Mouse (Mus musculus) embryo, embryonic 9.5 days (tissue): Measurements from ENCODE around the gene Myom1.

Experiments
- DNase-seq: peaks from one replicate; pipeline ENCODE4 v3.0.0-alpha.2; 2017; ENCODE audit errors: extremely low spot score

The Myom1 gene

DNA sequence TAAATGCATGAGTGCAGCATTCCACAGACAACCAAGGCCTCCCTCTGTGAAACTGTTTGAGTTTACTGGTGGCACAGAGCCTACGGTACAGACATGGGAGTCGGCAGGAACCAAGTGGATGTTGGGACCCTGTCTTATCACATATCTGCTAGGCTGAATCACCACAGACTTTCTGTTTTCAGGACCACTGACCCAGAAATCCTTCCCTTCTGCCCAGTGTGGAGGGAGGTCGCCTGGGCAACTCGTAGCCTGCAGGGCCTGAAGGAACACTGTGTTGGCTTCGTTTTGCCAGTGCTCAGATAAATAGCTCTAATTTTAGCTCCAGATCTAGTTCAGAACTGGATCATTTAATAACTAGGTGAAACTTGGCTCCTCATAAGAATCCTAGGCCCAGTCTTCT is 12.5 kb downstream of the Myom1 start:
- no peak for DNase-seq

- no peak for DNase-seq
Measured at GRCm38 (mm10) chr17:71017457-71017998, 15.1 kb downstream of the Myom1 start.

- DNase-seq, result no peak
Measured at GRCm38 (mm10) chr17:71018151-71018550, 15.7 kb downstream of the Myom1 start.

- DNase-seq, result no peak
Measured at GRCm38 (mm10) chr17:71018616-71019308, 16.3 kb downstream of the Myom1 start.

DNA sequence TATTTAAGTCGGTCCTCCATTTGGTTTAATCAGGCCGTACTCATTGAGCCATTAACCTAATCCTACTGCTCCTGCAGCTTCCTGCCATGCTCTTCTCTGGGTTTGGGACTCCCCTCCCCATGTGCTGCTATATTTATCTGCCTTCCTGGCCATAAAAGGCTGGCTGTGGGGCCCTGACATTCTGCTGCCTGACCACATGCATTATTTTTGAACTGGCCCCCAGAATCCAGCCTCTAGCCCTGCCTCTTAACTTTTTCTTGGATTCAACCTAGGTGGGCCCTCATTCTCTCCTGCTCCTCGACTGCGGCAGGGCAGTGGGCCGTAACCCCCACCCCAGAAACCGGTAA is 16.8 kb downstream of the Myom1 start:
- DNase-seq, result no peak

GRCm38 (mm10) chr17:71019860-71020259 is 17.4 kb downstream of the Myom1 start:
- no peak for DNase-seq

DNA sequence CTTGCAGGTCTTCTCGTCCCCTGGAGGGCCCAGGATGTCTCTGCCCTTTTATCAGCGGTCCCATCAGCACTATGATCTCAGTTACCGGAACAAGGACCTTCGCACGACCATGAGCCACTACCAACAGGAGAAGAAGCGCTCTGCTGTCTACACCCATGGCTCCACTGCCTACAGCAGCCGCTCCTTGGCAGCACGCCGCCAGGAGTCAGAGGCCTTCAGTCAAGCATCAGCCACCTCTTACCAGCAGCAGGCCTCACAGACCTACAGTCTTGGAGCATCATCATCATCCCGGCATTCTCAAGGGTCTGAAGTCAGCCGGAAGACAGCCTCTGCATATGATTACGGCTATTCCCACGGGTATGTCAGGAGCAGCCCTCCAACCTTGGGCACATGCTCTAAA is 20.4 kb downstream of the Myom1 start:
- DNase-seq, result no peak

- DNase-seq, result no peak
Measured at GRCm38 (mm10) chr17:71024071-71024470, 21.6 kb downstream of the Myom1 start.

DNA sequence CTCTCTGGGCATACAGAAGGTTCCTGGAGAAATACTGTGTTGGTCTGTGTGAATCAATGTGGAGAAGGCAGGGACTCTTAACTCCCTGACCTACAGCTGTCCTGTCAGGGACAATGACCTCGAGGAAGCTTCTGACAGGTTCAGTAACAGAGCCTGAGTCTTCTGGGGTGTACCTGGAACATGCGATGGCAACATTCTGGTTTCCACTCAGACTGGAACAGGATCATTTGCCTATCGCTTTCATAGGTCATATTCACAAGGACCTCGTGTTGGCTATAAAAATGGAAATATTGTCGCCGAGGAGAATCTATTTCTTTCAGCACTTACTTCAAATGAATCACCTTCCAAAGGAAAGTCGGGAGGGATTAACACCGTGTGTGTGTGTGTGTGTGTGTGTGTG is 23.5 kb downstream of the Myom1 start:
- DNase-seq, result no peak

DNA sequence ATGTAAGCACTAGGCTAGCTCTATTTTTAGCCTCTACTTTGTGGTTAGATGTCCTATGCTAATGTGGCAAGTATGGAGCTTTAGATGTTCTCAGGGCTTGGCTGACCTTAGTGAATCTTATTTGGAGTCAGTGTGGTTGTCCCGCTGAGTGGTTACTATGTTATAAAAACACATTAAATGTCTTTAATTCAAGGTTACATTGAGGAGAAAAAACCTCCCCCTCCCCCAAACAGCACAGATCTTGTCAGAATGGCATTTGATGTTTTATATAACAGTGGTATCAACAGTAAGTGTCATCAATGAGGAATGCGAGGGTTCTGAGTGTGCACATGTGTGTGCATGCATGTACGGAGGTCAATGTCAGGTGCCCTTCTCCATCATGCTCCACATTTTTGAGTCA is 24.8 kb downstream of the Myom1 start:
- no peak for DNase-seq

- DNase-seq, result no peak
Measured at GRCm38 (mm10) chr17:71032719-71033118, 30.3 kb downstream of the Myom1 start.

DNA sequence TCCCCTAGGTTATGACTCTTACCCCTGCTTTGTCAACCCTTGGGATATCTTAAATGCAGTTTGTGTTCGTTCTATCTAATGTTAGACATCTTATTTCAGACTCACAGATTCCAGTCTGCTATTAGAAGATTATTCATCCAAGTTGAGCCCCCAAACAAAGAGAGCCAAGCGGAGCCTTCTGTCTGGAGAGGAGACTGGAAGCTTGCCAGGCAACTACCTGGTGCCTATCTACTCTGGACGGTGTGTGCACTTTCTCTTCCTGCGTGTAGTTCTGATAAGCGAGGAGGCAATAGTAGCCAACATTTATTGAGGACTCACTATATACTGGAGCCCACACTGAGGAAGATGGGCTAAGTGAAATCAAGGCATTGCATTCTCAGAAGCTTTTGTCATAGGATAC is 32.0 kb downstream of the Myom1 start:
- no peak for DNase-seq

DNA sequence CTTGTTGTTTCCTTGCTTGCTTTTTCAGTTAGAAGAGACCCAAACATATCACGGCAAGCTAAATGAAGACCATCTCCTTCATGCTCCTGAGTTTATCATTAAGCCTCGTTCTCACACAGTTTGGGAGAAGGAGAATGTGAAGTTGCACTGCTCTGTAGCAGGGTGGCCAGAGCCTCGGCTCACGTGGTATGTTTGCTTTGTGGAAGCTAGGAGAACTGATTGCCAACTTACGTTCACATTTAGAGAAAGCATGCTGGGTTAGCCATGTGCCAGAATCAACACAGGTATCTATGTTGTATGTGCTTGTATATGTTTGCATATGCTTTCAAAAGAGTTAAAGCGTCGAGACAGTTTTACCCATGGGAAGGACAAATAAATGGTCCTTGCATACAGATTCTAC is 34.8 kb downstream of the Myom1 start:
- DNase-seq, result no peak

GRCm38 (mm10) chr17:71038812-71039211 is 36.4 kb downstream of the Myom1 start:
- no peak for DNase-seq

GRCm38 (mm10) chr17:71039851-71040581 is 37.6 kb downstream of the Myom1 start:
- peak; percentile 47 for DNase-seq

- DNase-seq, result no peak
Measured at GRCm38 (mm10) chr17:71040582-71040880, 38.1 kb downstream of the Myom1 start.

GRCm38 (mm10) chr17:71042645-71043044 is 40.2 kb downstream of the Myom1 start:
- DNase-seq, result no peak

- no peak for DNase-seq
Measured at GRCm38 (mm10) chr17:71045591-71045990, 43.2 kb downstream of the Myom1 start.

GRCm38 (mm10) chr17:71046856-71047255 is 44.4 kb downstream of the Myom1 start:
- no peak for DNase-seq

DNA sequence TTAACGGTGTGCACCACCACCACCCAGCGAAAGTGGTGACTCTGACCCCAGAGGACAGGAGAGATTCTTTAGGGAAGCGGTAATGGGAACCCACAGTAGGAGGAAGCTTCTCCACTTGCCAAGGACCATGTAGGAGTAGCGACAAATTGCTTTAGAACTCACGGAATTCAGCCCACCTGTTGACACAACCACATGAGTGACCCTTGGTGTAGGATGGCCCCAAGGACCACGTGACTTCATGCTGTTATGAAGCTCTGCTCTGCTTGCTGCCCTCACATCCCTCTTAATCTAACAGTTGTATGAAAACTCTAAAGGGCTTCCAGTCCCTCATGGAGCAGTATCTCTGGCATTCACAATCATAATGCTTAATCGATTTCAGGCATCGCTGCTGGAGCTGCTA is 46.9 kb downstream of the Myom1 start:
- DNase-seq, result no peak

- no peak for DNase-seq
Measured at GRCm38 (mm10) chr17:71053134-71053708, 50.8 kb downstream of the Myom1 start.

DNA sequence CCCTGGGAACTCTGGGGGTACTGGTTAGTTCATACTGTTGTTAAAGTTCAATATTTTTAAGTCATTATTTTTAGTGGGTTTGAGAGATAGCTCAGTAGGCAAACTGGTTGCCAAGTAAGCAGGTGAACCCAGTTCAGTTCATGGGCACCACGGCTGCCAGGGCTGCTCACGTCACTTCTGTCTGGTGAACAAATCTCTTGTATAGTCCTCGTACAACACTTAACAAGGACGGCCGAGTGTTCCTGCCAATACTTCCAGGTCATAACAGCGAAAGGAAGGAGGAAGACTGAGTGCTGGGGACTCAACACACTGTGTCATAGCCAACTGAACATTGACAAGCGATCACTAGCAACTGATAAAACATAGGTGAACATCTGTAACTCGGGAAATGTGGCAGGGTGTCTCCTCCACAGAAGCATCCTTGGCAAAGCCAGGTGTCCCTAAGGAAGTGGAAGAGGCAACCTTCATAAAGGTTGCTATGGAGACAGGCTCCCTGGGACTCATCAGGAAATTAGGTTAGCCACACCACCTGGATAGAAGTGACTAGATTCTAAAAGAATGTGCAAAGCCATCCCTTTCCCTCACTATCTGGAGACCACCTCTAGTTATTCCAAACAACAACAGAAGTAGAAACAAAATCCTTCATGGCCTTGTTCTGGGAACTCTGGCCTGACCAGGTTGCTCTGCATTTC is 52.9 kb downstream of the Myom1 start:
- DNase-seq, result no peak

DNA sequence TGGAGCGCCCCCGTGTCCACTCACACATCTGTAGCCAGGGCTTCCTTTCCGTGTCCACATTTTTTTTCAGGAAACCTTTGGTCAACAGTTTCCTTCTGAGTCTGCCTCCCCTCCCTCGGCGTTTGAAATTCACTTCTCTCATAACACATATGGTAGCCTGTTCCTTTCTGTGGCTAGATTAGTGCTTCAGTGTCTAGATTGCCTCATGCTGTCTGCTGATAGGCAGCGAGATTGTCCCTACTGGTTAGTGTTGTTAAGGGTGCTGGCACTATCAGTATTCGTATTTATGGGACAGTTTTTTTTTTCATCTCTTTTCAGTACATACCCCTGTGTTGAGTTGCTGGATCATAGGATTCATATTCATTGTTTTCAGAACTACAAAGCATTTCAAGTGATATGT is 54.0 kb downstream of the Myom1 start:
- no peak for DNase-seq
